Mouse (Mus musculus): ENCODE results near the gene Zfp362.
A peak's percentile ranks its signal among the peaks of the same experiment; 100 is the strongest.

Zfp362 gene

GRCm38 (mm10) chr4:128801675-128802465 is 4.0 kb downstream of the Zfp362 start:
- no peak for DNase-seq (ENCODE audit: low spot score)

- no peak for DNase-seq (ENCODE audit: low spot score)
Measured at GRCm38 (mm10) chr4:128796788-128797187, 9.1 kb downstream of the Zfp362 start.

GRCm38 (mm10) chr4:128795596-128795995 is 10.2 kb downstream of the Zfp362 start:
- peak; percentile 73 for DNase-seq (ENCODE audit: low spot score)

- DNase-seq (ENCODE audit: low spot score), result no peak
Measured at GRCm38 (mm10) chr4:128794198-128794597, 11.6 kb downstream of the Zfp362 start.

GRCm38 (mm10) chr4:128793710-128794109 is 12.1 kb downstream of the Zfp362 start:
- DNase-seq (ENCODE audit: low spot score), result no peak

GRCm38 (mm10) chr4:128789646-128790045 is 16.2 kb downstream of the Zfp362 start:
- no peak for DNase-seq (ENCODE audit: low spot score)

- DNase-seq (ENCODE audit: low spot score), result no peak
Measured at GRCm38 (mm10) chr4:128788108-128788507, 17.7 kb downstream of the Zfp362 start.

- DNase-seq (ENCODE audit: low spot score), result no peak
Measured at GRCm38 (mm10) chr4:128787023-128787939, 18.6 kb downstream of the Zfp362 start.

- no peak for DNase-seq (ENCODE audit: low spot score)
Measured at GRCm38 (mm10) chr4:128785921-128786654, 19.8 kb downstream of the Zfp362 start.

GRCm38 (mm10) chr4:128784950-128785631 is 20.8 kb downstream of the Zfp362 start:
- no peak for DNase-seq (ENCODE audit: low spot score)

- no peak for DNase-seq (ENCODE audit: low spot score)
Measured at GRCm38 (mm10) chr4:128782645-128783044, 23.2 kb downstream of the Zfp362 start.

- no peak for DNase-seq (ENCODE audit: low spot score)
Measured at GRCm38 (mm10) chr4:128782037-128782436, 23.8 kb downstream of the Zfp362 start.

- DNase-seq (ENCODE audit: low spot score), result no peak
Measured at GRCm38 (mm10) chr4:128777593-128777992, 28.3 kb downstream of the Zfp362 start.

- peak; percentile 93 for DNase-seq (ENCODE audit: low spot score)
Measured at GRCm38 (mm10) chr4:128776568-128777289, 29.1 kb downstream of the Zfp362 start.

GRCm38 (mm10) chr4:128774467-128774866 is 31.4 kb downstream of the Zfp362 start:
- DNase-seq (ENCODE audit: low spot score), result peak; percentile 75

GRCm38 (mm10) chr4:128773820-128774219 is 32.0 kb downstream of the Zfp362 start:
- no peak for DNase-seq (ENCODE audit: low spot score)

- no peak for DNase-seq (ENCODE audit: low spot score)
Measured at GRCm38 (mm10) chr4:128770698-128771097, 35.1 kb downstream of the Zfp362 start.

- DNase-seq (ENCODE audit: low spot score), result no peak
Measured at GRCm38 (mm10) chr4:128769569-128770355, 36.1 kb downstream of the Zfp362 start.

GRCm38 (mm10) chr4:128768120-128768519 is 37.7 kb downstream of the Zfp362 start:
- DNase-seq (ENCODE audit: low spot score), result no peak

GRCm38 (mm10) chr4:128766929-128767328 is 38.9 kb downstream of the Zfp362 start:
- no peak for DNase-seq (ENCODE audit: low spot score)
